25 mouse cellular contexts compared by ENCODE assay signal in genomic region chr1:84882937-84883336, GRCm38 (mm10). TPM values are rescaled to one million over a fixed set of nuclear protein-coding genes. Genes with fewer than 3 reads are reported as not detected.
DNase-seq lines count a peak whose midpoint lies in the region; ATAC-seq lines count a peak whose summit lies in the region.
"Had no signal": no experiment of that assay in that cellular context is flagged by ENCODE, and none has a peak within 500 bp of the region (broad histone marks: within the 10 kb centered on the region; RNA-seq: fewer than 3 reads in every experiment).

No protein-coding gene starts in this region.

- H3K27me3 ChIP-seq in hindbrain, embryonic 14.5 days (ENCODE audit: control insufficient read depth, insufficient read depth, low read length), result no peaks in the 10 kb centered on the region
- H3K27me3 ChIP-seq: forebrain, embryonic 13.5 days; hindbrain, embryonic 13.5 days; Patski had no signal

- H3K9ac ChIP-seq in hindbrain, embryonic 14.5 days, result no peak overlapping the region
- H3K9ac ChIP-seq: forebrain, embryonic 13.5 days; hindbrain, embryonic 13.5 days had no signal

- 0 out of 2 replicates have a peak, but pooled peaks have one; percentile 9 for ATAC-seq in megakaryocyte progenitor cell, adult 5-6 weeks (replicated peaks; ENCODE audit: poor library complexity)
- no peak for ATAC-seq in hindbrain, embryonic 14.5 days (ENCODE audit: low FRiP score)
- ATAC-seq: CD4-positive, CD25-positive, alpha-beta regulatory T cell, adult 4 months; forebrain, embryonic 13.5 days; forebrain, embryonic 16.5 days; hindbrain, postnatal 0 days; inflammation-experienced regulatory T-cells, adult 6 months; Patski had no signal

- no peak overlapping the region for H3K4me2 ChIP-seq in hindbrain, embryonic 14.5 days (replicated peaks)
- H3K4me2 ChIP-seq: forebrain, embryonic 13.5 days; heart, embryonic 11.5 days; hindbrain, embryonic 13.5 days had no signal

- H3K4me3 ChIP-seq in hindbrain, embryonic 14.5 days (replicated peaks; ENCODE audit: low read length), result no peak overlapping the region
- H3K4me3 ChIP-seq: forebrain, embryonic 10.5 days; forebrain, embryonic 13.5 days; hindbrain, embryonic 13.5 days had no signal

- 93% methylated on average over 4 of the region's 4 CpGs for WGBS in hindbrain, embryonic 14.5 days

- H3K36me3 ChIP-seq in hindbrain, embryonic 14.5 days (replicated peaks; ENCODE audit: control insufficient read depth, insufficient read depth), result no peaks in the 10 kb centered on the region
- H3K36me3 ChIP-seq: forebrain, embryonic 10.5 days; hindbrain, embryonic 13.5 days had no signal

- no peak overlapping the region for H3K27ac ChIP-seq in hindbrain, embryonic 14.5 days
- H3K27ac ChIP-seq: forebrain, embryonic 10.5 days; forebrain, embryonic 13.5 days; hindbrain, embryonic 13.5 days; hindbrain, postnatal 0 days had no signal

- no peaks in the 10 kb centered on the region for H3K4me1 ChIP-seq in hindbrain, embryonic 14.5 days (replicated peaks; ENCODE audit: control insufficient read depth, insufficient read depth, low read length)
- H3K4me1 ChIP-seq: forebrain, embryonic 13.5 days had no signal

- intact Hi-C loops in gastrocnemius, postnatal 14 days (cut with DNase I; ENCODE audit: low total_unique reads), result no loop called here

- H3K9me3 ChIP-seq in hindbrain, embryonic 14.5 days (ENCODE audit: control insufficient read depth, low read length), result no peaks in the 10 kb centered on the region
- H3K9me3 ChIP-seq: forebrain, embryonic 13.5 days; hindbrain, embryonic 13.5 days had no signal

- DNase-seq in right cerebral cortex, adult 18-20 months, result peak; percentile 10
- no peak for DNase-seq in right cerebral cortex, postnatal 14 days
- DNase-seq in brain, adult 2 months (ENCODE audit: low read depth, low spot score), result peak; percentile 64
- DNase-seq in telencephalon, adult 2 months (ENCODE audit: low read depth, low spot score), result peak; percentile 19
- no peak for DNase-seq in adrenal gland, postnatal 10 days
- DNase-seq in hindbrain, embryonic 14.5 days (ENCODE audit: low spot score), result no peak
- no peak for DNase-seq in gastrocnemius, postnatal 14 days
- DNase-seq: adrenal gland, postnatal 14 days; cerebellum, adult 18-20 months; cerebellum, adult 9-10 months; cerebellum, postnatal 14 days; gastrocnemius, postnatal 36 days; heart, adult 11 months had no signal

RNA-seq across cellular contexts. Expression of gene Trip12, which starts 42.6 kb away (rescaled TPM):
- 100 and 112 TPM in 2 replicates for total RNA-seq in megakaryocyte progenitor cell, adult 5-6 weeks (2015)
- 189 and 250 TPM in 2 replicates for total RNA-seq in megakaryocyte progenitor cell, adult 5-6 weeks (2017)
- total RNA-seq in adrenal gland, postnatal 10 days (2021), result 100 to 1,000 TPM; 195 to 219 TPM
- polyA plus RNA-seq in hindbrain, embryonic 14.5 days (2014; fragmentation: Nextera tagmentation; extraction: Ambion mirVana), result 55.8 and 56.5 TPM in 2 replicates
- 100 to 1,000 TPM; 171 to 173 TPM for total RNA-seq in gastrocnemius, postnatal 14 days (2021)

RNA-seq across cellular contexts. Expression of gene Fbxo36, which starts 43.3 kb away (rescaled TPM):
- 4.8 and 9.0 TPM in 2 replicates for total RNA-seq in megakaryocyte progenitor cell, adult 5-6 weeks (2015)
- total RNA-seq in megakaryocyte progenitor cell, adult 5-6 weeks (2017), result 0.84 and 2.0 TPM in 2 replicates
- 1 to 10 TPM; 6.8 to 9.7 TPM for total RNA-seq in adrenal gland, postnatal 10 days (2021)
- 5.7 and 9.5 TPM in 2 replicates for polyA plus RNA-seq in hindbrain, embryonic 14.5 days (2014; fragmentation: Nextera tagmentation; extraction: Ambion mirVana)
- 1 to 10 TPM; 1.5 to 1.8 TPM for total RNA-seq in gastrocnemius, postnatal 14 days (2021)

RNA-seq across cellular contexts. Expression of gene Slc16a14, which starts 52.0 kb away (rescaled TPM):
- not detected in 2 replicates for total RNA-seq in megakaryocyte progenitor cell, adult 5-6 weeks (2015)
- not detected in 2 replicates for total RNA-seq in megakaryocyte progenitor cell, adult 5-6 weeks (2017)
- 1 to 10 TPM in 1 of 2 experiments, under 1 TPM in 1; 0.66 to 1.4 TPM for total RNA-seq in adrenal gland, postnatal 10 days (2021)
- polyA plus RNA-seq in hindbrain, embryonic 14.5 days (2014; fragmentation: Nextera tagmentation; extraction: Ambion mirVana), result 12.0 and 12.4 TPM in 2 replicates
- total RNA-seq in gastrocnemius, postnatal 14 days (2021), result under 1 TPM; 0.27 to 0.38 TPM
- total RNA-seq: hematopoietic stem cell, adult 5-6 weeks had no signal
- polyA plus RNA-seq: CD4-positive, CD25-positive, alpha-beta regulatory T cell, adult 4 months; heart, postnatal 0 days; inflammation-experienced regulatory T-cells, adult 6 months; Patski had no signal

Comparison
In these comparisons a context has a peak if more than half of its experiments do, and no peak if none do; other contexts are left out.
1. DNase-seq: peak in right cerebral cortex, adult 18-20 months (single experiment), brain, adult 2 months (single experiment) and telencephalon, adult 2 months (single experiment); none in right cerebral cortex, postnatal 14 days (single experiment), adrenal gland, postnatal 10 days (single experiment), hindbrain, embryonic 14.5 days (single experiment) and gastrocnemius, postnatal 14 days (single experiment).